Mouse (Mus musculus): ENCODE data around the gene AC170998.1. TPM values are rescaled to one million over a fixed set of nuclear protein-coding genes. Genes with fewer than 3 reads are reported as not detected.

The AC170998.1 gene
- polyA plus RNA-seq, 1 experiment, result 8.5 TPM

GRCm38 (mm10) chr17:28707816-28708215, 18.1 kb upstream of the AC170998.1 start:
- H3K4me1 ChIP-seq (ENCODE audit: control insufficient read depth, insufficient read depth, low read length), result no peaks in the 10 kb centered on the region
- no peak overlapping the region for H3K4me3 ChIP-seq (ENCODE audit: low read depth, low read length)
- TF ChIP-seq EP300 (IDR thresholded peaks at IDR 0.05; ENCODE audit: insufficient read depth, low read depth, low read length) (no peak), CTCF (IDR thresholded peaks at IDR 0.05; ENCODE audit: low read depth, low read length) (no peak), POLR2A (IDR thresholded peaks at IDR 0.05; ENCODE audit: insufficient read depth, low read length) (no peak)
- H3K9ac ChIP-seq (ENCODE audit: low read depth, poor library complexity, severe bottlenecking), result no peak overlapping the region
- H3K36me3 ChIP-seq (ENCODE audit: control insufficient read depth, insufficient read depth, low read length, poor library complexity, severe bottlenecking), result no peaks in the 10 kb centered on the region
- no peaks in the 10 kb centered on the region for H3K9me3 ChIP-seq (replicated peaks; ENCODE audit: control insufficient read depth, insufficient read depth, low read length, poor library complexity, severe bottlenecking)
- H3K27me3 ChIP-seq (ENCODE audit: control insufficient read depth, insufficient read depth, low read length, poor library complexity, severe bottlenecking), result no peaks in the 10 kb centered on the region
- H3K27ac ChIP-seq (ENCODE audit: insufficient read depth, low read length), result no peak overlapping the region

- no peaks in the 10 kb centered on the region for H3K4me1 ChIP-seq (ENCODE audit: control insufficient read depth, insufficient read depth, low read length)
- TF ChIP-seq POLR2A (IDR thresholded peaks at IDR 0.05; ENCODE audit: insufficient read depth, low read length) (no peak), EP300 (IDR thresholded peaks at IDR 0.05; ENCODE audit: insufficient read depth, low read depth, low read length) (no peak), CTCF (IDR thresholded peaks at IDR 0.05; ENCODE audit: low read depth, low read length) (no peak)
- H3K9me3 ChIP-seq (replicated peaks; ENCODE audit: control insufficient read depth, insufficient read depth, low read length, poor library complexity, severe bottlenecking), result no peaks in the 10 kb centered on the region
- no peaks in the 10 kb centered on the region for H3K36me3 ChIP-seq (ENCODE audit: control insufficient read depth, insufficient read depth, low read length, poor library complexity, severe bottlenecking)
- H3K4me3 ChIP-seq (ENCODE audit: low read depth, low read length), result no peak overlapping the region
- no peaks in the 10 kb centered on the region for H3K27me3 ChIP-seq (ENCODE audit: control insufficient read depth, insufficient read depth, low read length, poor library complexity, severe bottlenecking)
- H3K27ac ChIP-seq (ENCODE audit: insufficient read depth, low read length), result no peak overlapping the region
- H3K9ac ChIP-seq (ENCODE audit: low read depth, poor library complexity, severe bottlenecking), result no peak overlapping the region
Measured at GRCm38 (mm10) chr17:28708989-28709388, 16.9 kb upstream of the AC170998.1 start.

- no peak overlapping the region for H3K9ac ChIP-seq (ENCODE audit: low read depth, poor library complexity, severe bottlenecking)
- no peaks in the 10 kb centered on the region for H3K4me1 ChIP-seq (ENCODE audit: control insufficient read depth, insufficient read depth, low read length)
- H3K9me3 ChIP-seq (replicated peaks; ENCODE audit: control insufficient read depth, insufficient read depth, low read length, poor library complexity, severe bottlenecking), result no peaks in the 10 kb centered on the region
- no peak overlapping the region for H3K4me3 ChIP-seq (ENCODE audit: low read depth, low read length)
- no peaks in the 10 kb centered on the region for H3K27me3 ChIP-seq (ENCODE audit: control insufficient read depth, insufficient read depth, low read length, poor library complexity, severe bottlenecking)
- H3K36me3 ChIP-seq (ENCODE audit: control insufficient read depth, insufficient read depth, low read length, poor library complexity, severe bottlenecking), result 0 out of 2 replicates have a peak, but pooled peaks cover 6% of the 10 kb centered on the region
- no peak overlapping the region for H3K27ac ChIP-seq (ENCODE audit: insufficient read depth, low read length)
- TF ChIP-seq EP300 (IDR thresholded peaks at IDR 0.05; ENCODE audit: insufficient read depth, low read depth, low read length) (no peak), CTCF (IDR thresholded peaks at IDR 0.05; ENCODE audit: low read depth, low read length) (no peak), POLR2A (IDR thresholded peaks at IDR 0.05; ENCODE audit: insufficient read depth, low read length) (no peak)
Measured at GRCm38 (mm10) chr17:28709552-28710290, 16.2 kb upstream of the AC170998.1 start.

GRCm38 (mm10) chr17:28710291-28710688, 15.6 kb upstream of the AC170998.1 start:
- no peak for TF ChIP-seq POLR2A (IDR thresholded peaks at IDR 0.05; ENCODE audit: insufficient read depth, low read length)
- no peak for TF ChIP-seq EP300 (IDR thresholded peaks at IDR 0.05; ENCODE audit: insufficient read depth, low read depth, low read length)
- TF ChIP-seq CTCF (IDR thresholded peaks at IDR 0.05; ENCODE audit: low read depth, low read length), result no peak
- H3K4me3 ChIP-seq (ENCODE audit: low read depth, low read length), result no peak overlapping the region
- no peak overlapping the region for H3K9ac ChIP-seq (ENCODE audit: low read depth, poor library complexity, severe bottlenecking)
- H3K36me3 ChIP-seq (ENCODE audit: control insufficient read depth, insufficient read depth, low read length, poor library complexity, severe bottlenecking), result peaks cover 10% of the 10 kb centered on the region; the same call in 1 of the 2 replicates
- no peak overlapping the region for H3K27ac ChIP-seq (ENCODE audit: insufficient read depth, low read length)
- H3K9me3 ChIP-seq (replicated peaks; ENCODE audit: control insufficient read depth, insufficient read depth, low read length, poor library complexity, severe bottlenecking), result no peaks in the 10 kb centered on the region
- H3K27me3 ChIP-seq (ENCODE audit: control insufficient read depth, insufficient read depth, low read length, poor library complexity, severe bottlenecking), result no peaks in the 10 kb centered on the region
- H3K4me1 ChIP-seq (ENCODE audit: control insufficient read depth, insufficient read depth, low read length), result no peaks in the 10 kb centered on the region

GRCm38 (mm10) chr17:28711237-28711636, 14.6 kb upstream of the AC170998.1 start:
- Histone ChIP-seq H3K27ac (ENCODE audit: insufficient read depth, low read length) (no peak overlapping the region), H3K27me3 (ENCODE audit: control insufficient read depth, insufficient read depth, low read length, poor library complexity, severe bottlenecking) (no peaks in the 10 kb centered on the region), H3K36me3 (ENCODE audit: control insufficient read depth, insufficient read depth, low read length, poor library complexity, severe bottlenecking) (peaks cover 18% of the 10 kb centered on the region), H3K9me3 (replicated peaks; ENCODE audit: control insufficient read depth, insufficient read depth, low read length, poor library complexity, severe bottlenecking) (no peaks in the 10 kb centered on the region), H3K4me3 (ENCODE audit: low read depth, low read length) (no peak overlapping the region), H3K9ac (ENCODE audit: low read depth, poor library complexity, severe bottlenecking) (no peak overlapping the region), H3K4me1 (ENCODE audit: control insufficient read depth, insufficient read depth, low read length) (no peaks in the 10 kb centered on the region)
- TF ChIP-seq CTCF (IDR thresholded peaks at IDR 0.05; ENCODE audit: low read depth, low read length) (no peak), EP300 (IDR thresholded peaks at IDR 0.05; ENCODE audit: insufficient read depth, low read depth, low read length) (no peak), POLR2A (IDR thresholded peaks at IDR 0.05; ENCODE audit: insufficient read depth, low read length) (no peak)

GRCm38 (mm10) chr17:28712305-28712704, 13.6 kb upstream of the AC170998.1 start:
- TF ChIP-seq POLR2A (IDR thresholded peaks at IDR 0.05; ENCODE audit: insufficient read depth, low read length) (no peak), CTCF (IDR thresholded peaks at IDR 0.05; ENCODE audit: low read depth, low read length) (no peak), EP300 (IDR thresholded peaks at IDR 0.05; ENCODE audit: insufficient read depth, low read depth, low read length) (no peak)
- H3K4me1 ChIP-seq (ENCODE audit: control insufficient read depth, insufficient read depth, low read length), result no peaks in the 10 kb centered on the region
- H3K27ac ChIP-seq (ENCODE audit: insufficient read depth, low read length), result no peak overlapping the region
- H3K4me3 ChIP-seq (ENCODE audit: low read depth, low read length), result no peak overlapping the region
- H3K36me3 ChIP-seq (ENCODE audit: control insufficient read depth, insufficient read depth, low read length, poor library complexity, severe bottlenecking), result peaks cover 27% of the 10 kb centered on the region
- H3K27me3 ChIP-seq (ENCODE audit: control insufficient read depth, insufficient read depth, low read length, poor library complexity, severe bottlenecking), result no peaks in the 10 kb centered on the region
- no peak overlapping the region for H3K9ac ChIP-seq (ENCODE audit: low read depth, poor library complexity, severe bottlenecking)
- H3K9me3 ChIP-seq (replicated peaks; ENCODE audit: control insufficient read depth, insufficient read depth, low read length, poor library complexity, severe bottlenecking), result no peaks in the 10 kb centered on the region
